Mouse (Mus musculus): ENCODE data around the gene Gm36864. TPM values are rescaled to one million over a fixed set of nuclear protein-coding genes. Genes with fewer than 3 reads are reported as not detected.
"Not testable (repeated sequence)": the region's sequence is repeated elsewhere in the genome, so short reads cannot be mapped to it uniquely, and the experiment has no call there.

The Gm36864 gene
- not detected for total RNA-seq (2022)

- DNase-seq (ENCODE audit: low spot score in 2 of 2), result no peak
Measured at GRCm38 (mm10) chr7:44235909-44236308, at the start of gene Gm36864. TSS of gene Gm36864 (plus strand) at chr7:44236177.

GRCm38 (mm10) chr7:44186516-44186915, 49.5 kb upstream of the Gm36864 start:
- DNase-seq (ENCODE audit: low spot score in 2 of 2), result not testable (repeated sequence)

GRCm38 (mm10) chr7:44187936-44188335, 48.0 kb upstream of the Gm36864 start, which contains the start of gene Klk1b24:
TSS of gene Klk1b24 (plus strand) at chr7:44188236.
- not testable (repeated sequence) for DNase-seq (ENCODE audit: low spot score in 2 of 2)

GRCm38 (mm10) chr7:44193466-44193865, 42.5 kb upstream of the Gm36864 start:
- DNase-seq (ENCODE audit: low spot score in 2 of 2), result not testable (repeated sequence)

GRCm38 (mm10) chr7:44197891-44198290, 38.1 kb upstream of the Gm36864 start, which contains the start of gene Klk1b3:
TSS of gene Klk1b3 (plus strand) at chr7:44198191.
- DNase-seq (ENCODE audit: low spot score in 2 of 2), result no peak

GRCm38 (mm10) chr7:44207135-44207534, 28.8 kb upstream of the Gm36864 start, which contains the start of gene Klk1b4:
TSS of gene Klk1b4 (plus strand) at chr7:44207435.
- DNase-seq (ENCODE audit: low spot score in 2 of 2), result not testable (repeated sequence)

- DNase-seq (ENCODE audit: low spot score in 2 of 2), result no peak
Measured at GRCm38 (mm10) chr7:44208307-44208706, 27.7 kb upstream of the Gm36864 start.

- no peak for DNase-seq (ENCODE audit: low spot score in 2 of 2)
Measured at GRCm38 (mm10) chr7:44215645-44216044, 20.3 kb upstream of the Gm36864 start, which contains the start of gene Klk1b5. TSS of gene Klk1b5 (plus strand) at chr7:44215945.

GRCm38 (mm10) chr7:44221601-44222000, 14.4 kb upstream of the Gm36864 start:
- not testable (repeated sequence) for DNase-seq (ENCODE audit: low spot score in 2 of 2)

GRCm38 (mm10) chr7:44222335-44222734, 13.6 kb upstream of the Gm36864 start:
- DNase-seq (ENCODE audit: low spot score in 2 of 2), result not testable (repeated sequence)

GRCm38 (mm10) chr7:44225076-44225475, 10.9 kb upstream of the Gm36864 start, which contains the start of gene Klk1:
TSS of gene Klk1 (plus strand) at chr7:44225360.
- no peak for DNase-seq (ENCODE audit: low spot score in 2 of 2)

- DNase-seq (ENCODE audit: low spot score in 2 of 2), result no peak
Measured at GRCm38 (mm10) chr7:44239913-44240312, 3.9 kb downstream of the Gm36864 start.

GRCm38 (mm10) chr7:44240712-44241111, 4.7 kb downstream of the Gm36864 start:
- DNase-seq (ENCODE audit: low spot score in 2 of 2), result no peak

- DNase-seq (ENCODE audit: low spot score in 2 of 2), result no peak
Measured at GRCm38 (mm10) chr7:44241163-44241562, 5.2 kb downstream of the Gm36864 start.

GRCm38 (mm10) chr7:44244080-44244479, 8.1 kb downstream of the Gm36864 start:
- no peak for DNase-seq (ENCODE audit: low spot score in 2 of 2)

GRCm38 (mm10) chr7:44246055-44246983, 10.3 kb downstream of the Gm36864 start, which contains the start of the genes 1700028J19Rik and 2410002F23Rik:
TSS of gene 1700028J19Rik (minus strand) at chr7:44246695.
TSS of gene 2410002F23Rik (plus strand) at chr7:44246722.
- DNase-seq (ENCODE audit: low spot score in 2 of 2), result peak; percentile 86 to 87

GRCm38 (mm10) chr7:44246984-44247470, 11.1 kb downstream of the Gm36864 start:
- DNase-seq (ENCODE audit: low spot score in 2 of 2), result peak in 1 of 2 experiments; percentile 58

GRCm38 (mm10) chr7:44247971-44248370, 12.0 kb downstream of the Gm36864 start:
- no peak for DNase-seq (ENCODE audit: low spot score in 2 of 2)

- DNase-seq (ENCODE audit: low spot score in 2 of 2), result no peak
Measured at GRCm38 (mm10) chr7:44249248-44249647, 13.3 kb downstream of the Gm36864 start.

GRCm38 (mm10) chr7:44250732-44251275, 14.8 kb downstream of the Gm36864 start:
- DNase-seq (ENCODE audit: low spot score in 2 of 2), result not testable (repeated sequence)

- DNase-seq (ENCODE audit: low spot score in 2 of 2), result no peak
Measured at GRCm38 (mm10) chr7:44253023-44253616, 17.1 kb downstream of the Gm36864 start.

Measured in left cerebral cortex, adult 8-10 months (tissue).